ENCODE assay signal across 7 mouse cellular contexts in the genomic region with DNA sequence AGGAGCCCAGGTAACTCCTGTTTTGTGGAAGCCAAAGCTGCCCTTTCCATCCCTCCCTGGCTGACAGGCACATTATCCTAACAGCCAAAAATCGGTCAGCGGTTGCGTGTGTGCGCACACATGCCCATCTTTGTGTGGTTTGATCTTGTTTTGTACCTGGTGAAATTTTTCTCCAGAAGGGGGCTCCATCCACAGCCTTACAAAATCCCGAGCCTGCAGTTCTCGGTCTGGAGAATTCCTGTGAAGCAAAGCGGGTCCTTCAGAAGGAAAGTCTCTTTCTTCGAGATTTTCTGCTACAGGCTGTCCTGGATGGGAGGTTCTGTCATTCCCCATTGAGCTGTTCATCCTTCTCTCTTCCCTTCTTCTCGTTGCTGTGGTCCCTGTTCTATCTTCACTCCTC. TPM values are rescaled to one million over a fixed set of nuclear protein-coding genes. Genes with fewer than 3 reads are reported as not detected.
DNase-seq lines count a peak whose midpoint lies in the region; ATAC-seq and TF ChIP-seq lines count a peak whose summit lies in the region.

No protein-coding gene starts in this region.

- no peak overlapping the region for H3K4me3 ChIP-seq in limb, embryonic 11.5 days (ENCODE audit: low read depth, low read length)
- H3K4me3 ChIP-seq in limb, embryonic 10.5 days, result no peak overlapping the region
- H3K4me3 ChIP-seq in midbrain, postnatal 0 days (ENCODE audit: low read depth, low read length), result no peak overlapping the region

- no peak for ATAC-seq in limb, embryonic 11.5 days (ENCODE audit: insufficient number of reproducible peaks, low FRiP score, low TSS enrichment, low read depth)
- ATAC-seq in midbrain, postnatal 0 days (ENCODE audit: low FRiP score), result no peak
- no peak for ATAC-seq in erythroid progenitor cell, adult 5-6 weeks (replicated peaks; ENCODE audit: low FRiP score, poor library complexity, severe bottlenecking)

- H3K27ac ChIP-seq in limb, embryonic 11.5 days (replicated peaks; ENCODE audit: low read depth, low read length), result no peak overlapping the region
- no peak overlapping the region for H3K27ac ChIP-seq in limb, embryonic 10.5 days
- H3K27ac ChIP-seq in midbrain, postnatal 0 days (ENCODE audit: low read depth, low read length), result no peak overlapping the region

- H3K4me2 ChIP-seq in limb, embryonic 11.5 days (ENCODE audit: low read depth, severe bottlenecking), result no peak overlapping the region
- H3K4me2 ChIP-seq in midbrain, postnatal 0 days (ENCODE audit: low read depth, low read length, poor library complexity, severe bottlenecking), result peak overlapping the region; percentile 12; the same call in 1 of the 2 replicates

- peak; percentile 86 for TF ChIP-seq CTCF in midbrain, postnatal 0 days (IDR thresholded peaks at IDR 0.05)

- 50% methylated on average over 9 of the region's 9 CpGs for WGBS in limb, embryonic 11.5 days
- WGBS in limb, embryonic 10.5 days, result 56% methylated on average over 9 of the region's 9 CpGs
- 31% methylated on average over 9 of the region's 9 CpGs for WGBS in midbrain, postnatal 0 days

- peak; percentile 46 for DNase-seq in limb, embryonic 11.5 days (ENCODE audit: low spot score)
- DNase-seq in limb, embryonic 10.5 days (ENCODE audit: low spot score), result no peak
- peak; percentile 17 for DNase-seq in cerebellum, adult 9-10 months
- DNase-seq in heart, adult 9 months (ENCODE audit: low spot score in 2 of 2), result peak; percentile 23 to 27
- DNase-seq in midbrain, postnatal 0 days (ENCODE audit: low spot score), result peak; percentile 83
- no peak for DNase-seq in gastrocnemius, adult 8-10 months (ENCODE audit: low spot score in 2 of 2)

- H3K36me3 ChIP-seq in limb, embryonic 11.5 days (ENCODE audit: control insufficient read depth, insufficient read depth, low read length), result no peaks in the 10 kb centered on the region
- H3K36me3 ChIP-seq in limb, embryonic 10.5 days, result no peaks in the 10 kb centered on the region
- no peaks in the 10 kb centered on the region for H3K36me3 ChIP-seq in midbrain, postnatal 0 days (ENCODE audit: insufficient read depth, low read length)

- H3K9ac ChIP-seq in limb, embryonic 11.5 days (ENCODE audit: low read length), result no peak overlapping the region
- H3K9ac ChIP-seq in midbrain, postnatal 0 days (replicated peaks; ENCODE audit: low read length, poor library complexity, severe bottlenecking), result no peak overlapping the region

- 0 out of 2 replicates have a peak, but pooled peaks cover 2% of the 10 kb centered on the region for H3K4me1 ChIP-seq in limb, embryonic 11.5 days (ENCODE audit: control insufficient read depth, insufficient read depth, low read length)
- H3K4me1 ChIP-seq in limb, embryonic 10.5 days, result peaks cover 25% of the 10 kb centered on the region
- peaks cover 11% of the 10 kb centered on the region for H3K4me1 ChIP-seq in midbrain, postnatal 0 days (ENCODE audit: insufficient read depth, low read length)

- peaks cover 35% of the 10 kb centered on the region for H3K27me3 ChIP-seq in limb, embryonic 11.5 days (ENCODE audit: control insufficient read depth, insufficient read depth, low read length)
- peaks cover 65% of the 10 kb centered on the region for H3K27me3 ChIP-seq in limb, embryonic 10.5 days (ENCODE audit: low read depth, poor library complexity, severe bottlenecking)
- H3K27me3 ChIP-seq in midbrain, postnatal 0 days (ENCODE audit: insufficient read depth, low read length), result no peaks in the 10 kb centered on the region

- H3K9me3 ChIP-seq in limb, embryonic 11.5 days (ENCODE audit: control insufficient read depth, low read length), result no peaks in the 10 kb centered on the region
- H3K9me3 ChIP-seq in limb, embryonic 10.5 days (replicated peaks), result no peaks in the 10 kb centered on the region
- no peaks in the 10 kb centered on the region for H3K9me3 ChIP-seq in midbrain, postnatal 0 days (ENCODE audit: low read length)

RNA-seq across cellular contexts. Expression of a gene that starts 4.0 kb away (rescaled TPM):
- 4.9 and 6.0 TPM in 2 replicates for polyA plus RNA-seq in limb, embryonic 11.5 days (2014; fragmentation: Nextera tagmentation; extraction: Ambion mirVana)
- polyA plus RNA-seq in limb, embryonic 10.5 days (2016; fragmentation: Nextera tagmentation; extraction: Ambion mirVana), result 2.7 and 3.3 TPM in 2 replicates
- 183 and 199 TPM in 2 replicates for total RNA-seq in midbrain, postnatal 0 days (2014; rRNA removed)
- 192 and 203 TPM in 2 replicates for polyA plus RNA-seq in midbrain, postnatal 0 days (2015; fragmentation: Nextera tagmentation; extraction: Ambion mirVana)
- not detected in 2 replicates for total RNA-seq in erythroid progenitor cell, adult 5-6 weeks (2015; ENCODE audit: low replicate concordance)
- not detected in 2 replicates for total RNA-seq in erythroid progenitor cell, adult 5-6 weeks (2017; ENCODE audit: low replicate concordance)
- total RNA-seq in gastrocnemius, adult 8-10 months (2022), result 100 to 1,000 TPM in 1 of 4 experiments, 10 to 100 TPM in 3; 74.1 to 101 (median 94.7) TPM

Comparison
In these comparisons a context has a peak if more than half of its experiments do, and no peak if none do; other contexts are left out.
1. DNase-seq: peak in limb, embryonic 11.5 days (single experiment), cerebellum, adult 9-10 months (single experiment), heart, adult 9 months (2 of 2) and midbrain, postnatal 0 days (single experiment); none in limb, embryonic 10.5 days (single experiment) and gastrocnemius, adult 8-10 months (0 of 2).
2. RNA of a gene that starts 4.0 kb away (total RNA-seq): 183 to 199 TPM in midbrain, postnatal 0 days and 74.1 to 101 TPM in gastrocnemius, adult 8-10 months; not detected in erythroid progenitor cell, adult 5-6 weeks; every median in the first group is over 10 times any median in the second.